Mouse (Mus musculus): ENCODE measurements around the gene Gm10720.
"Not testable (repeated sequence)": the region's sequence is repeated elsewhere in the genome, so short reads cannot be mapped to it uniquely, and the experiment has no call there.

Gm10720 gene

GRCm38 (mm10) chr9:3025653-3026052, 10.2 kb downstream of the Gm10720 start:
- DNase-seq (ENCODE audit: low spot score) = peak; percentile 82

- DNase-seq (ENCODE audit: low spot score) = not testable (repeated sequence)
These were observed 10.7 kb downstream of the Gm10720 start for GRCm38 (mm10) chr9:3026136-3026535.

- not testable (repeated sequence) for DNase-seq (ENCODE audit: low spot score)
These were observed 11.3 kb downstream of the Gm10720 start for GRCm38 (mm10) chr9:3026741-3027140.

GRCm38 (mm10) chr9:3027200-3027599, 11.7 kb downstream of the Gm10720 start:
- not testable (repeated sequence) for DNase-seq (ENCODE audit: low spot score)

GRCm38 (mm10) chr9:3029276-3030000, 14.0 kb downstream of the Gm10720 start:
- DNase-seq (ENCODE audit: low spot score) = peak; percentile 23

GRCm38 (mm10) chr9:3030677-3031318, 15.3 kb downstream of the Gm10720 start:
- not testable (repeated sequence) for DNase-seq (ENCODE audit: low spot score)

- DNase-seq (ENCODE audit: low spot score) = not testable (repeated sequence)
These were observed 18.8 kb downstream of the Gm10720 start, which contains the start of gene Gm17535 for GRCm38 (mm10) chr9:3034299-3034698. Gene Gm17535, plus strand, starts transcription at chr9:3034599.

GRCm38 (mm10) chr9:3036577-3036976, 21.1 kb downstream of the Gm10720 start, which contains the start of gene Gm10715:
Gene Gm10715, plus strand, starts transcription at chr9:3036877.
- DNase-seq (ENCODE audit: low spot score) = not testable (repeated sequence)

GRCm38 (mm10) chr9:3038161-3038560, 22.7 kb downstream of the Gm10720 start:
- DNase-seq (ENCODE audit: low spot score) = not testable (repeated sequence)
